In genomic region chr4:7450991-7451390, GRCm38 (mm10) we compare ENCODE assay signal across 26 mouse cellular contexts.
"Had no signal": no experiment of that assay in that cellular context is flagged by ENCODE, and none has a peak within 500 bp of the region (broad histone marks: within the 10 kb centered on the region; RNA-seq: fewer than 3 reads in every experiment).

No protein-coding gene starts in this region.

- DNase-seq: gastrocnemius, adult 2 months; gastrocnemius, postnatal 10 days; gastrocnemius, postnatal 25 days; heart, adult 18-20 months; heart, postnatal 10 days; heart, postnatal 4 days; kidney, adult 18-20 months; kidney, adult 8-10 months; kidney, postnatal 10 days; kidney, postnatal 25 days; kidney, postnatal 4 days; left cerebral cortex, postnatal 4 days had no signal

- H3K4me1 ChIP-seq: heart, embryonic 10.5 days; intestine, embryonic 15.5 days; limb, embryonic 13.5 days; limb, embryonic 15.5 days had no signal

- H3K27me3 ChIP-seq: heart, embryonic 12.5 days; hindbrain, embryonic 12.5 days; intestine, embryonic 15.5 days; limb, embryonic 13.5 days; limb, embryonic 15.5 days had no signal

- H3K4me3 ChIP-seq: gastrocnemius, adult 2 months; heart, embryonic 10.5 days; heart, embryonic 12.5 days; hindbrain, embryonic 10.5 days; hindbrain, embryonic 12.5 days; intestine, embryonic 15.5 days; layer of hippocampus, adult 2 months; left cerebral cortex, adult 2 months; limb, embryonic 13.5 days; limb, embryonic 15.5 days had no signal

- H3K36me3 ChIP-seq: heart, embryonic 10.5 days; heart, embryonic 12.5 days; hindbrain, embryonic 10.5 days; hindbrain, embryonic 12.5 days; intestine, embryonic 15.5 days; limb, embryonic 13.5 days; limb, embryonic 15.5 days had no signal

- H3K27ac ChIP-seq: gastrocnemius, adult 2 months; heart, embryonic 10.5 days; hindbrain, embryonic 10.5 days; hindbrain, embryonic 12.5 days; hindbrain, embryonic 14.5 days; intestine, embryonic 15.5 days; layer of hippocampus, adult 2 months; left cerebral cortex, adult 2 months; limb, embryonic 13.5 days; limb, embryonic 15.5 days had no signal

- ATAC-seq: forebrain, embryonic 16.5 days; hindbrain, embryonic 16.5 days; inflammation-experienced regulatory T-cells, adult 6 months; intestine, embryonic 15.5 days; intestine, postnatal 0 days had no signal
